Mouse (Mus musculus) megakaryocyte, embryonic 14.5 days (primary cell): ENCODE measurements around the gene Slc25a20.

Experiments used
- FLI1 ChIP-seq: IDR thresholded peaks from 2 replicates; pipeline ENCODE4 v1.6.1; 2012; ENCODE audit warnings: low read length, inconsistent platforms, mixed read lengths
- GATA1 ChIP-seq: IDR thresholded peaks from 3 replicates; pipeline ENCODE4 v1.6.1; 2012; ENCODE audit warnings: mixed read lengths, low read length, inconsistent platforms, borderline replicate concordance

GRCm38 (mm10) chr9:108626498-108626897 lies 35.4 kb upstream of the Slc25a20 start:
- no peak for TF ChIP-seq GATA1
- no peak for TF ChIP-seq FLI1
